Mouse (Mus musculus): ENCODE data around the gene Dolpp1. TPM values are rescaled to one million over a fixed set of nuclear protein-coding genes. Genes with fewer than 3 reads are reported as not detected.

Gene Dolpp1
- polyA plus RNA-seq (2012; ENCODE audit: low replicate concordance): 20.7 and 37.4 TPM in 2 replicates

DNA sequence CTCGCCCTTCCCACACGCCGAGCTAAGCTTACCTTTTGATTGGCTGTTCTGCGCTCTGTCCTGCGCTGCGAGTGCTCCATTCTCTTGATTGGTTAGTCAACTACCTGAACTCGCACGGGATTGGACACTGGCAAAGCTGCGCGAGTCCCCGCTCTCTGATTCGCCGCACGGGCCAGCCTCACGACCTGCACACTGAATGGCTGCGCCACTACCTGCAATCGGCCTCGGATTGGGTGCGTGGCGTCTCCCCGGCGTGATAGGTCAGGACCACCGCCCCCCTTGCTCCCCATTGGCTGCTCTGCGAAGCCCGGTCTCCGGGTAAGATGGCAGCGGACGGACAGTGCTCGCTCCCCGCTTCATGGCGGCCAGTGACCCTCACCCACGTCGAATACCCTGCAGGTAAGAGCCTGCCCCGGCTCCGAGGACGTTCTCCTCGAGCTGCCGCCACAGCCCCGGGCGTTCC lies at the start of gene Dolpp1:
Dolpp1 (plus strand) TSS at position 141 of the 463 bp plus-strand sequence.

GRCm38 (mm10) chr2:30358533-30359531 lies 33.2 kb upstream of the Dolpp1 start, which contains the start of gene Sh3glb2:
Sh3glb2 (minus strand) TSS chr2:30359337.

DNA sequence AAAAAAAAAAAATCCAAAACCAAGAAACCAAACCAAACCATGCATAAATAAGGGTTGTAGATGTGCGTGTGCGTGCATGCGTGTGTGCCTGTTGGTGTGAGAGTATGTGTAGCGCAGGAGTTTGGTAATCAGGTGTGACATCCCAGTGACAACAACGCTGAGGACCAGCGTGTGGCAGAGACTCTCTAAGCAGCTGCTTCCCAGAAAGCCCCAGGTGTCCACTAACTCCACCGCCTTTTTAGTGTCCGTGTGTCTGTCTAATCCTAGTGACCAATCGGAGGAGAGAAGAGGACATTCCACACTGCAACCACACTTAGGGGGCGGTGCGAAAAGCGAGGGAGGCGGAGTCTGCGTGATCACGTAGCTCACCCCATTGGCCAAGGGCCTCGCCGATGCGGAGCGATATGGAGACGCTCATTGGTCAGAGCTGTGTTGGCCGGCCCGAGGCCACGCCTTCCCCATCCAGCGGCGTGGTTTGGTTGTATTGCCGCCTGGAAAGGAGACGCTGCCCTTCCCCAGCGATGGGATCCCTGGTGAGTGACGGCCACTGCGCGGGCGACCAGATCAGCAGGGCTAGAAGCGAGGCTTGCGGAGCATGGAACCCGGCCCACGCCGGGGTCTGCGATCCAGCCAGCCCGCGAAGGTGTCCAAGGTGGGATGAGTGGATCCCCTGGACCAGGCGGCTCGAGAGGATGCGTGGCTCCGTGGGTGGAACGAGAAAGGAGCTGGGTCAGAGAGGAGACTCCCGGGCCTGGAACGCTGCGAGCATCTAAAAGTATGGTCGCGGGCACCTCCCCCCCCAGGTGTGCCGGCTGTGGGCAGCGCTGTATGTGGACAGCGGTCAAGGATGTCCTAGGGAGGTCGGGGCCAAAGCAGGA lies 28.0 kb upstream of the Dolpp1 start, which contains the start of gene Miga2:
Miga2 (plus strand) TSS at position 461 of the 878 bp plus-strand sequence.

GRCm38 (mm10) chr2:30415157-30415935 lies 23.3 kb downstream of the Dolpp1 start, which contains the start of gene Crat:
Crat (minus strand) TSS chr2:30415813.

GRCm38 (mm10) chr2:30415936-30416648 lies 24.0 kb downstream of the Dolpp1 start, which contains the start of gene Ptpa:
Ptpa (plus strand) TSS chr2:30416039.

Other genes with a start within 250 kb of the Dolpp1 start
- gene Endog, start 220.8 kb upstream of the Dolpp1 start, polyA plus RNA-seq (2012; ENCODE audit: low replicate concordance): 15.4 and 27.4 TPM in 2 replicates
- gene Spout1, start 213.8 kb upstream of the Dolpp1 start, polyA plus RNA-seq (2012; ENCODE audit: low replicate concordance): 17.6 and 20.1 TPM in 2 replicates
- 2.4 and 10.4 TPM in 2 replicates for gene Kyat1, start 186.4 kb upstream of the Dolpp1 start, polyA plus RNA-seq (2012; ENCODE audit: low replicate concordance)
- gene Lrrc8a, start 154.5 kb upstream of the Dolpp1 start, polyA plus RNA-seq (2012; ENCODE audit: low replicate concordance): 6.5 and 13.1 TPM in 2 replicates
- gene Gm28035, start 151.7 kb upstream of the Dolpp1 start, polyA plus RNA-seq (2012; ENCODE audit: low replicate concordance): 6.1 and 10.3 TPM in 2 replicates
- 7.0 and 13.3 TPM in 2 replicates for gene Phyhd1, start 126.1 kb upstream of the Dolpp1 start, polyA plus RNA-seq (2012; ENCODE audit: low replicate concordance)
- not detected in 2 replicates for gene Gm28038, start 111.2 kb upstream of the Dolpp1 start, polyA plus RNA-seq (2012; ENCODE audit: low replicate concordance)
- gene Dolk, start 105.9 kb upstream of the Dolpp1 start, polyA plus RNA-seq (2012; ENCODE audit: low replicate concordance): 5.6 and 6.9 TPM in 2 replicates
- gene Nup188, start 105.9 kb upstream of the Dolpp1 start, polyA plus RNA-seq (2012; ENCODE audit: low replicate concordance): 42.0 and 50.7 TPM in 2 replicates
- 52.4 and 84.3 TPM in 2 replicates for gene Sh3glb2, start 32.9 kb upstream of the Dolpp1 start, polyA plus RNA-seq (2012; ENCODE audit: low replicate concordance)
- 9.1 and 10.1 TPM in 2 replicates for gene Miga2, start 28.0 kb upstream of the Dolpp1 start, polyA plus RNA-seq (2012; ENCODE audit: low replicate concordance)
- gene Crat, start 23.6 kb downstream of the Dolpp1 start, polyA plus RNA-seq (2012; ENCODE audit: low replicate concordance): 40.2 and 81.9 TPM in 2 replicates
- gene Ptpa, start 23.8 kb downstream of the Dolpp1 start, polyA plus RNA-seq (2012; ENCODE audit: low replicate concordance): 364 and 511 TPM in 2 replicates
- gene Ier5l, start 82.0 kb downstream of the Dolpp1 start, polyA plus RNA-seq (2012; ENCODE audit: low replicate concordance): 3.1 and 10.1 TPM in 2 replicates
- gene Cstad, start 202.8 kb downstream of the Dolpp1 start, polyA plus RNA-seq (2012; ENCODE audit: low replicate concordance): 0.87 and 1.2 TPM in 2 replicates